Mouse (Mus musculus) C2C12 (cell line): ENCODE measurements around the gene Vmn2r36. TPM values are rescaled to one million over a fixed set of nuclear protein-coding genes. Genes with fewer than 3 reads are reported as not detected.
"Not testable (repeated sequence)": the region's sequence is repeated elsewhere in the genome, so short reads cannot be mapped to it uniquely, and the experiment has no call there.

ENCODE experiments used
- H3K27me3 ChIP-seq: one replicate; pipeline ENCODE4 v1.6.1; 2011; ENCODE audit not compliant: control insufficient read depth, insufficient read depth, insufficient read length
- H3K36me3 ChIP-seq: one replicate; pipeline ENCODE4 v1.6.1; 2011; ENCODE audit not compliant: control insufficient read depth, insufficient read depth
- H3K4me3 ChIP-seq: one replicate; pipeline ENCODE4 v1.5.1; 2011; ENCODE audit warnings: mild to moderate bottlenecking, control low read depth; ENCODE audit not compliant: poor library complexity, insufficient read depth, severe bottlenecking
- H3K79me2 ChIP-seq: one replicate; pipeline ENCODE4 v1.6.1; 2011; ENCODE audit not compliant: control insufficient read depth, insufficient read depth
- H3K79me3 ChIP-seq: one replicate; pipeline ENCODE4 v1.6.1; 2011; ENCODE audit warnings: low read depth, control low read depth
- H3ac ChIP-seq: one replicate; pipeline ENCODE3; 2011; ENCODE audit warnings: low read depth; ENCODE audit not compliant: control insufficient read depth, insufficient read length
- long read RNA-seq, 2 experiments: library from polyadenylated mRNA; unstranded; transcript quantifications; one replicate each; pipeline ENCODE4 v2.0.0; 2019 to 2020
- polyA plus RNA-seq: library from polyadenylated mRNA; unstranded; fragments of >200 nt; fragmentation: generic; extraction: Trizol; gene quantifications from one replicate; pipeline ENCODE4 v1.2.1, GENCODE M21; 2012; ENCODE audit warnings: missing spikeins

Vmn2r36 gene
- polyA plus RNA-seq: not detected
- long read RNA-seq, experiment 1: 0 reads
- long read RNA-seq, experiment 2: 0 reads

DNA sequence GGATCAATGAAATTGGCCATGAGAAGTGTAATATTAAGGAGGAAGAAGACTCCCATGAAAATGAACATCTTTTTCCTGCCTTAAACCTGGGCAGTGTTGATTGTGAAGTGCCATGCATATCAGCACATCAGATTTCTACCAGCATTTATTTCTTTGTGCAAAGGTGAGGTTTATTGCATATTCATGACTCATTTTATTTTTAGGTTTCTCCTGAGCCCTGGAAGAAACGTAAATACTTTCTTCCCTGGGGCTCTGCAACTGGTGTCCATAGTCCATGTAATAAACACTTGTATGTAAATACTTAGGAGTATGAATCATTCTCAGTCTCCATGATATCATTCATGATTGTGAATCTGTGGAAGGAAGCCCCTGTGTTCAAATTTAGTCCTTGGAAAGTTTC lies at the start of gene Vmn2r36:
TSS of gene Vmn2r36 (minus strand) at position 101 of the 400 bp plus-strand sequence.
- not testable (repeated sequence) for H3K27me3 ChIP-seq, H3K36me3 ChIP-seq, H3ac ChIP-seq, H3K4me3 ChIP-seq, H3K79me3 ChIP-seq, H3K79me2 ChIP-seq

Other genes with a start within 250 kb of the Vmn2r36 start
- not detected for gene Vmn2r34, start 213.0 kb downstream of the Vmn2r36 start, polyA plus RNA-seq
- not detected for gene Vmn2r35, start 82.6 kb downstream of the Vmn2r36 start, polyA plus RNA-seq